Mouse (Mus musculus) embryonic facial prominence, embryonic 14.5 days (tissue): Measurements from ENCODE around the gene Prkar1b. TPM values are rescaled to one million over a fixed set of nuclear protein-coding genes. Genes with fewer than 3 reads are reported as not detected.

Source experiments
- ATAC-seq: fragments of 200-750 bp; cut with Nextera tagmentation; 2 replicates; pipeline ENCODE4 v1.8.0; 2017; ENCODE audit warnings: low read depth, moderate number of reproducible peaks, moderate TSS enrichment
- DNase-seq: peaks from one replicate; pipeline ENCODE4 v3.0.0-alpha.2; 2015; ENCODE audit warnings: low spot score
- H3K27ac ChIP-seq: fragments of 300-500 bp; sonication (generic); replicated peaks from 2 replicates; pipeline ENCODE4 v1.5.1; 2014; ENCODE audit warnings: low read depth, mild to moderate bottlenecking, low read length, moderate library complexity
- H3K27me3 ChIP-seq: fragments of 300-500 bp; sonication (generic); replicated peaks from 2 replicates; pipeline ENCODE4 v1.6.1; 2014; ENCODE audit warnings: low read length; ENCODE audit not compliant: control insufficient read depth, insufficient read depth
- H3K36me3 ChIP-seq: fragments of 300-500 bp; sonication (generic); 2 replicates; pipeline ENCODE4 v1.6.1; 2014; ENCODE audit warnings: low read length, mixed read lengths; ENCODE audit not compliant: control insufficient read depth, insufficient read depth
- H3K4me1 ChIP-seq: fragments of 300-500 bp; sonication (generic); 2 replicates; pipeline ENCODE4 v1.6.1; 2014; ENCODE audit warnings: antibody characterized with exemption, low read length; ENCODE audit not compliant: control insufficient read depth, insufficient read depth
- H3K4me2 ChIP-seq: fragments of 300-500 bp; sonication (generic); 2 replicates; pipeline ENCODE4 v1.6.1; 2014; ENCODE audit warnings: low read depth, mild to moderate bottlenecking, low read length, moderate library complexity, mixed read lengths
- H3K4me3 ChIP-seq: fragments of 300-500 bp; sonication (generic); 2 replicates; pipeline ENCODE4 v1.5.1; 2014; ENCODE audit warnings: low read depth, mild to moderate bottlenecking, low read length
- H3K9ac ChIP-seq: fragments of 300-500 bp; sonication (generic); 2 replicates; pipeline ENCODE4 v1.6.1; 2014; ENCODE audit warnings: low read depth, mild to moderate bottlenecking, low read length, moderate library complexity, mixed read lengths
- H3K9me3 ChIP-seq: fragments of 300-500 bp; sonication (generic); 2 replicates; pipeline ENCODE4 v1.6.1; 2016; ENCODE audit warnings: low read length; ENCODE audit not compliant: control insufficient read depth
- WGBS: fragments of 180-500 bp; shearing (Covaris S2); extraction: QIAGEN DNeasy Blood & Tissue Kit; methylation state at CpG from one replicate; pipeline ENCODE4 v1.1.7; 2014; 5-methylcytosine and 5-hydroxymethylcytosine counted together
- polyA plus RNA-seq: library from polyadenylated mRNA; unstranded; fragments of >200 nt; fragmentation: Nextera tagmentation; extraction: Ambion mirVana; gene quantifications from 2 replicates; pipeline ENCODE4 v1.2.1, GENCODE M21; 2014

Gene Prkar1b
- polyA plus RNA-seq, 1 experiment from 2014 or later: 22.8 TPM

GRCm38 (mm10) chr5:139138926-139139472 is 10.8 kb downstream of the Prkar1b start:
- ATAC-seq: no peak
- no peaks in the 10 kb centered on the region for H3K36me3 ChIP-seq
- 85% methylated on average over 8 of the region's 8 CpGs for WGBS
- DNase-seq: no peak
- no peaks in the 10 kb centered on the region for H3K27me3 ChIP-seq
- no peak overlapping the region for H3K4me3 ChIP-seq
- no peak overlapping the region for H3K9ac ChIP-seq
- no peaks in the 10 kb centered on the region for H3K9me3 ChIP-seq
- H3K4me1 ChIP-seq: 0 out of 2 replicates have a peak, but pooled peaks cover 2% of the 10 kb centered on the region
- H3K4me2 ChIP-seq: no peak overlapping the region
- H3K27ac ChIP-seq: no peak overlapping the region

DNA sequence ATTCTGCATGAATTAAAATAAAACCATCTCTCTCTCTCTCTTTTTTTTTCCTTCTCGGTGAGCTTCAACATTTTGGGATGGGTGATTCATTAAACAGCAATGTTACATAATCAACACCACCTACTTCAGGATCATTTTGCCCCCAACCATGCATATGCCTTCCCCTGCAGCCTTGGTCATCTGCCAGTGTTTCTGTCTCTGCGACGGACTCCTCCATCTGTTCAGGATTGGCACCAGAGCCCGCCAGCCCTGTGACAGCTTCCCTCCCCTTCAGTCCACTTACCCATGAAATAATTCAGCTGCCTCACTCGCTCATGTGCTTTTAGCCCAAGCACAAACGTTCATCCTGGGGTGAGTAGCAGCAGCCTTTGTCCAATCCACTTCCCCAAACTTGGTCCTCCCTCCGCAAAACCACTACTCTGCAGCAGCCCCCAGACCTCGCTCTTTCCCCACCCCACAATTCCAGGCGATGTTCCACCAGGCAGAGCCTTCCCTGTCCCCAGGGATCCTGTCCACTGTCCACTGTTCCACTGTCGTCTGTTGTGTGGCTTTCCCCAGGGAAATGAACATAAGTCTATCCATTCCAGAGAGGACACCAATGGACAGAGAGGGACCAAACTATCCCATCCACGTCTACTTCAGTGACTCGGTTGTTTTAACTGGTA is 11.4 kb downstream of the Prkar1b start:
- Histone ChIP-seq H3K9ac (no peak overlapping the region), H3K36me3 (no peaks in the 10 kb centered on the region), H3K4me3 (no peak overlapping the region), H3K27ac (no peak overlapping the region; the same call in 1 of the 2 replicates), H3K4me2 (no peak overlapping the region), H3K27me3 (no peaks in the 10 kb centered on the region), H3K4me1 (0 out of 2 replicates have a peak, but pooled peaks cover 2% of the 10 kb centered on the region), H3K9me3 (no peaks in the 10 kb centered on the region)
- DNase-seq: peak; percentile 72
- ATAC-seq: peak; percentile 37; the same call in 1 of the 2 replicates
- 61% methylated on average over 12 of the region's 12 CpGs for WGBS

DNA sequence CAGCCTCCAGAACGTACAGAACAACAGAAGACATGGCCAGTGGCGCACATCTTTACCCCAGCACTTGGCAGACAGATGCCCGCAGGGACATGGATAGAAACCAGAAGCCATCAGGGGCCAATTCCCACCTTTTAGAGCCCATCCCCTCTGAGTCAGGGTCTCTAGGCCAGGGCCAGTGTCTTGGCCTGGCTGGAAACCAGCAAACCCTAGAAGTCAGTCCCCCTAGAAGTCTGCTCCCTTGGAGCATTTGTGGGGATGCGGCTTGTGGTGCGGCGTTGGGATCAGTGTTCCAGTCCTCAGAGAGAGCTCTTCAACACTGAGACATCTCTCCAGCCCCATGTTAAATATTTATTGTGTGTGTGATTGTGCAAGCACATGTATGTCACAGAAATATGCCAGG is 12.6 kb downstream of the Prkar1b start:
- DNase-seq: no peak
- Histone ChIP-seq H3K4me2 (no peak overlapping the region), H3K36me3 (no peaks in the 10 kb centered on the region), H3K9ac (no peak overlapping the region), H3K4me3 (no peak overlapping the region), H3K27ac (no peak overlapping the region), H3K9me3 (no peaks in the 10 kb centered on the region), H3K27me3 (no peaks in the 10 kb centered on the region), H3K4me1 (0 out of 2 replicates have a peak, but pooled peaks cover 2% of the 10 kb centered on the region)
- WGBS: 88% methylated on average over 6 of the region's 6 CpGs
- ATAC-seq: no peak

DNA sequence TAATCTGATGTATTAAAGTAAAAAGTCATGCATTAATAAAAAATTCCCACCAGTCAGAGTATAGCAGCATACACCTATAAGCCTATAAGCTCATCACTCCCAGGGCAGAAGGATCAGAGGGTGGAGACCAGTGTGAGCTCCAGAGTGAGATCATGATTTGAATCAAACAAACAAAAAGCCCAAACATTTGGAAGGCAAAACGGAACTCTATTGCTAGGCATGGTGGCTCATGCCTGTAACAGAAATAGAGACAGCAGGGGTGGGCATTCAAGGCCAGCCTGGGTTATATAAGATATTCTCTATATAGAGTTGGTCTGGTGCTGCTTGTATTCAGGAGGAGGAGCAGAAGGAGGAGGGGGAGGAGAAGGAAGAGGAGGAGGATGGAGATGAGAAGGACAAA is 13.5 kb downstream of the Prkar1b start:
- Histone ChIP-seq H3K27ac (no peak overlapping the region), H3K27me3 (no peaks in the 10 kb centered on the region), H3K4me3 (no peak overlapping the region), H3K9ac (no peak overlapping the region), H3K4me1 (0 out of 2 replicates have a peak, but pooled peaks cover 2% of the 10 kb centered on the region), H3K9me3 (no peaks in the 10 kb centered on the region), H3K4me2 (no peak overlapping the region), H3K36me3 (no peaks in the 10 kb centered on the region)
- 54% methylated on average over 1 of the region's 1 CpGs for WGBS
- DNase-seq (no peak), ATAC-seq (no peak)

DNA sequence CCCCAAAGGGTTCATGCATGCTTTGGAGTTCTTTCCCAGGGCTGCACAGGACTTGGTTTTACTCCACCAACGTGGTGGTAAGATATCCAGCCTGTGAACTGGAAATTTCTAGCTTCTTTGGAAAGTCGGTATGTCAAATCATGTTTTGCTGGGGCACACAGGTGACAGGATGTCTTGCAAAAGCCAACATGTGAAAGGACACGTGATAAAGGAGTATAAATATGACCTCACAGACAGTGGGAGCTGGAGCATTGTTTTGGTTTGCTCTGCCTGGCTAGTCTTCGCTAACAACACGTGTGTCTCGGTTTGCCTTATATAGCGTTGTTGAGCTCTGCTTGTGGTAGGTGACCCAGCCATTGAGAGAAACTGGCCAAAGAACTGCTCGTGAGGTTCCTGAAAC is 15.3 kb downstream of the Prkar1b start:
- Histone ChIP-seq H3K27ac (no peak overlapping the region), H3K36me3 (no peaks in the 10 kb centered on the region), H3K4me1 (0 out of 2 replicates have a peak, but pooled peaks cover 2% of the 10 kb centered on the region), H3K27me3 (peaks cover 7% of the 10 kb centered on the region), H3K4me2 (no peak overlapping the region), H3K4me3 (no peak overlapping the region), H3K9me3 (no peaks in the 10 kb centered on the region), H3K9ac (no peak overlapping the region)
- 77% methylated on average over 8 of the region's 8 CpGs for WGBS
- ATAC-seq (no peak), DNase-seq (no peak)

- no peak overlapping the region for H3K4me3 ChIP-seq
- WGBS: 85% methylated on average over 5 of the region's 5 CpGs
- H3K9ac ChIP-seq: no peak overlapping the region
- no peaks in the 10 kb centered on the region for H3K9me3 ChIP-seq
- H3K36me3 ChIP-seq: peaks cover 10% of the 10 kb centered on the region; the same call in 1 of the 2 replicates
- no peak overlapping the region for H3K4me2 ChIP-seq
- ATAC-seq (no peak), DNase-seq (no peak)
- H3K4me1 ChIP-seq: peaks cover 8% of the 10 kb centered on the region; the same call in 1 of the 2 replicates
- peaks cover 7% of the 10 kb centered on the region for H3K27me3 ChIP-seq
- no peak overlapping the region for H3K27ac ChIP-seq
These were observed 19.4 kb downstream of the Prkar1b start for GRCm38 (mm10) chr5:139130351-139130750.

- peak; percentile 79 for ATAC-seq
- Histone ChIP-seq H3K4me2 (peak overlapping the region; percentile 77), H3K9me3 (no peaks in the 10 kb centered on the region), H3K27me3 (peaks cover 7% of the 10 kb centered on the region), H3K27ac (no peak overlapping the region), H3K9ac (peak overlapping the region; percentile 75), H3K36me3 (peaks cover 13% of the 10 kb centered on the region; the same call in 1 of the 2 replicates), H3K4me3 (peak overlapping the region; percentile 56), H3K4me1 (peaks cover 8% of the 10 kb centered on the region; the same call in 1 of the 2 replicates)
- WGBS: 5% methylated on average over 28 of the region's 55 CpGs
- DNase-seq: peak; percentile 31
These were observed 20.1 kb downstream of the Prkar1b start for GRCm38 (mm10) chr5:139129572-139130151.

GRCm38 (mm10) chr5:139129078-139129477 is 20.7 kb downstream of the Prkar1b start:
- Histone ChIP-seq H3K36me3 (peaks cover 13% of the 10 kb centered on the region; the same call in 1 of the 2 replicates), H3K9me3 (no peaks in the 10 kb centered on the region), H3K4me1 (peaks cover 8% of the 10 kb centered on the region; the same call in 1 of the 2 replicates), H3K9ac (peak overlapping the region; percentile 75), H3K4me3 (peak overlapping the region; percentile 56), H3K27ac (no peak overlapping the region), H3K27me3 (peaks cover 7% of the 10 kb centered on the region), H3K4me2 (peak overlapping the region; percentile 77)
- DNase-seq (no peak), ATAC-seq (peak; percentile 72)
- 7% methylated on average over 8 of the region's 12 CpGs for WGBS
